Mouse (Mus musculus) heart, postnatal 0 days (tissue): ENCODE results near the gene Nop16.

Experiments
- CTCF ChIP-seq: IDR thresholded peaks from 2 replicates; pipeline ENCODE4 v1.5.1; 2016; ENCODE audit warnings: antibody characterized with exemption, control low read depth, low read depth
- EP300 ChIP-seq: IDR thresholded peaks from 2 replicates; pipeline ENCODE4 v1.6.1; 2016; ENCODE audit warnings: antibody characterized with exemption, low read depth

DNA sequence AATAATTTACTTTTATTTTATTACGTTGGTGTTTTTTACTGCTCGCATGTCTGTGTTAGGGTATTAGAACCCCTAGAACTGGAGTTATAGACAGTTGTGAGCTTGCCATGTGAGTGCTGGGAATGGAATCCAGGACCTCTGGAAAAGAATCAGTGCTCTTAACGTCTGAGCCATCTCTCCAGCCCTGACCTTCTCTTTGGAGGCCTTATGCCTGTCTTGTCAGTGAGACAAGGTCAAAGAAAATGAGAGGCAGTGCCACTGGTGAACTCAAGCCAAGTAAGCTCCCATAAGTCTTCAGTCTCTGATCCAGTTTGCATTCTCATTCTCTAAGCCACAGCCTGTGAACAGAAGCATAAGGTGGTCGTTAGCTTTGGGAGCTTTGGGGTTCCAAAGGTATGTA lies 19.2 kb downstream of the Nop16 start:
- no peak for TF ChIP-seq CTCF
- TF ChIP-seq EP300: no peak
